Mouse (Mus musculus): ENCODE data around the gene Fgg. TPM values are rescaled to one million over a fixed set of nuclear protein-coding genes. Genes with fewer than 3 reads are reported as not detected.

Fgg gene
- polyA plus RNA-seq, 1 experiment from 2014 or later = 31.3 TPM

- ATAC-seq (ENCODE audit: insufficient read depth, low FRiP score) = peak; percentile 77; the same call in 1 of the 2 replicates
Measured at GRCm38 (mm10) chr3:82998772-82999463, 8.6 kb upstream of the Fgg start.

GRCm38 (mm10) chr3:82999995-83000394, 7.5 kb upstream of the Fgg start:
- Histone ChIP-seq H3K27me3 (ENCODE audit: control insufficient read depth, insufficient read depth, low read length) (no peaks in the 10 kb centered on the region), H3K36me3 (ENCODE audit: control insufficient read depth, insufficient read depth, low read length) (no peaks in the 10 kb centered on the region), H3K9ac (ENCODE audit: low read length) (no peak overlapping the region), H3K9me3 (replicated peaks; ENCODE audit: control insufficient read depth, low read length) (no peaks in the 10 kb centered on the region), H3K4me2 (ENCODE audit: low read depth, low read length) (no peak overlapping the region), H3K4me3 (replicated peaks; ENCODE audit: low read length) (no peak overlapping the region), H3K27ac (ENCODE audit: low read length) (no peak overlapping the region), H3K4me1 (ENCODE audit: control insufficient read depth, insufficient read depth, low read length) (no peaks in the 10 kb centered on the region)
- 77% methylated on average over 9 of the region's 9 CpGs for WGBS
- no peak for ATAC-seq (ENCODE audit: insufficient read depth, low FRiP score)

More at GRCm38 (mm10) chr3:82998772-82999463, 8.6 kb upstream of the Fgg start:
- Histone ChIP-seq H3K4me3 (replicated peaks; ENCODE audit: low read length) (no peak overlapping the region), H3K9me3 (replicated peaks; ENCODE audit: control insufficient read depth, low read length) (no peaks in the 10 kb centered on the region), H3K9ac (ENCODE audit: low read length) (no peak overlapping the region), H3K4me2 (ENCODE audit: low read depth, low read length) (no peak overlapping the region), H3K27me3 (ENCODE audit: control insufficient read depth, insufficient read depth, low read length) (no peaks in the 10 kb centered on the region), H3K27ac (ENCODE audit: low read length) (no peak overlapping the region), H3K36me3 (ENCODE audit: control insufficient read depth, insufficient read depth, low read length) (no peaks in the 10 kb centered on the region), H3K4me1 (ENCODE audit: control insufficient read depth, insufficient read depth, low read length) (no peaks in the 10 kb centered on the region)
- 28% methylated on average over 8 of the region's 8 CpGs for WGBS

GRCm38 (mm10) chr3:83002191-83002590, 5.3 kb upstream of the Fgg start:
- no peak overlapping the region for H3K4me3 ChIP-seq (replicated peaks; ENCODE audit: low read length)
- H3K9ac ChIP-seq (ENCODE audit: low read length) = no peak overlapping the region
- no peaks in the 10 kb centered on the region for H3K27me3 ChIP-seq (ENCODE audit: control insufficient read depth, insufficient read depth, low read length)
- H3K4me2 ChIP-seq (ENCODE audit: low read depth, low read length) = no peak overlapping the region
- H3K4me1 ChIP-seq (ENCODE audit: control insufficient read depth, insufficient read depth, low read length) = no peaks in the 10 kb centered on the region
- no peaks in the 10 kb centered on the region for H3K36me3 ChIP-seq (ENCODE audit: control insufficient read depth, insufficient read depth, low read length)
- no peaks in the 10 kb centered on the region for H3K9me3 ChIP-seq (replicated peaks; ENCODE audit: control insufficient read depth, low read length)
- no peak for ATAC-seq (ENCODE audit: insufficient read depth, low FRiP score)
- no peak overlapping the region for H3K27ac ChIP-seq (ENCODE audit: low read length)
- 1% methylated on average over 2 of the region's 2 CpGs for WGBS

- Histone ChIP-seq H3K9ac (ENCODE audit: low read length) (no peak overlapping the region), H3K4me1 (ENCODE audit: control insufficient read depth, insufficient read depth, low read length) (no peaks in the 10 kb centered on the region), H3K27me3 (ENCODE audit: control insufficient read depth, insufficient read depth, low read length) (no peaks in the 10 kb centered on the region), H3K9me3 (replicated peaks; ENCODE audit: control insufficient read depth, low read length) (no peaks in the 10 kb centered on the region), H3K36me3 (ENCODE audit: control insufficient read depth, insufficient read depth, low read length) (no peaks in the 10 kb centered on the region), H3K27ac (ENCODE audit: low read length) (no peak overlapping the region), H3K4me2 (ENCODE audit: low read depth, low read length) (no peak overlapping the region), H3K4me3 (replicated peaks; ENCODE audit: low read length) (no peak overlapping the region)
- no peak for ATAC-seq (ENCODE audit: insufficient read depth, low FRiP score)
- WGBS = 88% methylated on average over 8 of the region's 8 CpGs
Measured at GRCm38 (mm10) chr3:83003068-83003467, 4.5 kb upstream of the Fgg start.

GRCm38 (mm10) chr3:83004801-83005200, 2.7 kb upstream of the Fgg start:
- WGBS = 90% methylated on average over 7 of the region's 7 CpGs

GRCm38 (mm10) chr3:83010291-83010690, 2.8 kb downstream of the Fgg start:
- H3K4me1 ChIP-seq (ENCODE audit: control insufficient read depth, insufficient read depth, low read length) = no peaks in the 10 kb centered on the region
- H3K9ac ChIP-seq (ENCODE audit: low read length) = no peak overlapping the region
- no peak for ATAC-seq (ENCODE audit: insufficient read depth, low FRiP score)
- H3K27me3 ChIP-seq (ENCODE audit: control insufficient read depth, insufficient read depth, low read length) = no peaks in the 10 kb centered on the region
- H3K4me2 ChIP-seq (ENCODE audit: low read depth, low read length) = no peak overlapping the region
- no peak overlapping the region for H3K4me3 ChIP-seq (replicated peaks; ENCODE audit: low read length)
- H3K9me3 ChIP-seq (replicated peaks; ENCODE audit: control insufficient read depth, low read length) = no peaks in the 10 kb centered on the region
- WGBS = 74% methylated on average over 11 of the region's 11 CpGs
- no peak overlapping the region for H3K27ac ChIP-seq (ENCODE audit: low read length)
- no peaks in the 10 kb centered on the region for H3K36me3 ChIP-seq (ENCODE audit: control insufficient read depth, insufficient read depth, low read length)

More at GRCm38 (mm10) chr3:83004801-83005200, 2.7 kb upstream of the Fgg start:
- Histone ChIP-seq H3K36me3 (ENCODE audit: control insufficient read depth, insufficient read depth, low read length) (no peaks in the 10 kb centered on the region), H3K4me3 (replicated peaks; ENCODE audit: low read length) (no peak overlapping the region), H3K4me2 (ENCODE audit: low read depth, low read length) (no peak overlapping the region), H3K9me3 (replicated peaks; ENCODE audit: control insufficient read depth, low read length) (no peaks in the 10 kb centered on the region), H3K27ac (ENCODE audit: low read length) (no peak overlapping the region), H3K9ac (ENCODE audit: low read length) (no peak overlapping the region), H3K27me3 (ENCODE audit: control insufficient read depth, insufficient read depth, low read length) (no peaks in the 10 kb centered on the region), H3K4me1 (ENCODE audit: control insufficient read depth, insufficient read depth, low read length) (no peaks in the 10 kb centered on the region)
- ATAC-seq (ENCODE audit: insufficient read depth, low FRiP score) = no peak

GRCm38 (mm10) chr3:83011136-83011535, 3.6 kb downstream of the Fgg start:
- no peak overlapping the region for H3K9ac ChIP-seq (ENCODE audit: low read length)
- no peak for ATAC-seq (ENCODE audit: insufficient read depth, low FRiP score)
- WGBS = 80% methylated on average over 4 of the region's 4 CpGs

GRCm38 (mm10) chr3:83011565-83011964, 4.0 kb downstream of the Fgg start:
- Histone ChIP-seq H3K4me2 (ENCODE audit: low read depth, low read length) (no peak overlapping the region), H3K4me3 (replicated peaks; ENCODE audit: low read length) (no peak overlapping the region), H3K36me3 (ENCODE audit: control insufficient read depth, insufficient read depth, low read length) (no peaks in the 10 kb centered on the region), H3K9me3 (replicated peaks; ENCODE audit: control insufficient read depth, low read length) (no peaks in the 10 kb centered on the region), H3K27me3 (ENCODE audit: control insufficient read depth, insufficient read depth, low read length) (no peaks in the 10 kb centered on the region), H3K4me1 (ENCODE audit: control insufficient read depth, insufficient read depth, low read length) (no peaks in the 10 kb centered on the region), H3K27ac (ENCODE audit: low read length) (no peak overlapping the region), H3K9ac (ENCODE audit: low read length) (no peak overlapping the region)
- no peak for ATAC-seq (ENCODE audit: insufficient read depth, low FRiP score)
- 76% methylated on average over 4 of the region's 4 CpGs for WGBS

More at GRCm38 (mm10) chr3:83011136-83011535, 3.6 kb downstream of the Fgg start:
- no peaks in the 10 kb centered on the region for H3K36me3 ChIP-seq (ENCODE audit: control insufficient read depth, insufficient read depth, low read length)
- no peak overlapping the region for H3K4me3 ChIP-seq (replicated peaks; ENCODE audit: low read length)
- H3K9me3 ChIP-seq (replicated peaks; ENCODE audit: control insufficient read depth, low read length) = no peaks in the 10 kb centered on the region
- H3K4me2 ChIP-seq (ENCODE audit: low read depth, low read length) = no peak overlapping the region
- no peaks in the 10 kb centered on the region for H3K4me1 ChIP-seq (ENCODE audit: control insufficient read depth, insufficient read depth, low read length)
- H3K27ac ChIP-seq (ENCODE audit: low read length) = no peak overlapping the region
- H3K27me3 ChIP-seq (ENCODE audit: control insufficient read depth, insufficient read depth, low read length) = no peaks in the 10 kb centered on the region

- Histone ChIP-seq H3K9me3 (replicated peaks; ENCODE audit: control insufficient read depth, low read length) (no peaks in the 10 kb centered on the region), H3K4me1 (ENCODE audit: control insufficient read depth, insufficient read depth, low read length) (no peaks in the 10 kb centered on the region), H3K4me3 (replicated peaks; ENCODE audit: low read length) (no peak overlapping the region), H3K4me2 (ENCODE audit: low read depth, low read length) (no peak overlapping the region), H3K27me3 (ENCODE audit: control insufficient read depth, insufficient read depth, low read length) (no peaks in the 10 kb centered on the region), H3K27ac (ENCODE audit: low read length) (no peak overlapping the region), H3K9ac (ENCODE audit: low read length) (no peak overlapping the region), H3K36me3 (ENCODE audit: control insufficient read depth, insufficient read depth, low read length) (no peaks in the 10 kb centered on the region)
- no peak for ATAC-seq (ENCODE audit: insufficient read depth, low FRiP score)
- WGBS = 87% methylated on average over 19 of the region's 19 CpGs
Measured at GRCm38 (mm10) chr3:83012636-83013035, 5.1 kb downstream of the Fgg start.

Measured in stomach, embryonic 16.5 days (tissue).